Mouse (Mus musculus): Measurements from ENCODE around the gene Lrch4. TPM values are rescaled to one million over a fixed set of nuclear protein-coding genes. Genes with fewer than 3 reads are reported as not detected.

Gene Lrch4
- polyA plus RNA-seq, 1 experiment, result not detected

DNA sequence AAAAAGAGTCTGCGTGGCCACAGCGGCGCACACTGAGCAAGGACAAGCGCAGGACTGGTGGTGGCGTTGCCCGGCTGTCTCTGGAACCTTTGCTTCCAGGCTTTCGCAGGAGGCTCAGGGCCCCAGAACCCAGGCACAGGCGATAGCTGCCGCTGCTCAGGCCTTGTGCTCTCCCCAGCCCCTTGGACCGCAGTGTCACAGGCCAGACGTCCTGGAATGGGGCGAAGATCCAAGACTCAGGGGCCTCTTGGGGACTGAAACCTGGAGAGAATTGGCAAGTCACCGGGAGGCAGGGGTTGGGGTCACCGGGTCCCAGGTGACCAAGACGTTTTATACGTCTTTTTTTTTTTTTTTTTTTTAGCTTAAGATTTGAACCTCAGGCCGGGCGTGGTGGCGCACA lies 15.6 kb downstream of the Lrch4 start:
- 68% methylated on average over 19 of the region's 19 CpGs for WGBS
- H3K4me3 ChIP-seq (ENCODE audit: insufficient read depth, low read depth, low read length), result no peak overlapping the region
- H3K27ac ChIP-seq (ENCODE audit: insufficient read depth, low read depth, low read length), result no peak overlapping the region
- peaks cover 5% of the 10 kb centered on the region for H3K4me1 ChIP-seq (ENCODE audit: control insufficient read depth, insufficient read depth, low read length)
- TF ChIP-seq POLR2A (IDR thresholded peaks at IDR 0.05; ENCODE audit: insufficient read depth, low read depth, low read length) (no peak), CTCF (IDR thresholded peaks at IDR 0.05; ENCODE audit: insufficient read depth, low read depth, low read length) (no peak)

DNA sequence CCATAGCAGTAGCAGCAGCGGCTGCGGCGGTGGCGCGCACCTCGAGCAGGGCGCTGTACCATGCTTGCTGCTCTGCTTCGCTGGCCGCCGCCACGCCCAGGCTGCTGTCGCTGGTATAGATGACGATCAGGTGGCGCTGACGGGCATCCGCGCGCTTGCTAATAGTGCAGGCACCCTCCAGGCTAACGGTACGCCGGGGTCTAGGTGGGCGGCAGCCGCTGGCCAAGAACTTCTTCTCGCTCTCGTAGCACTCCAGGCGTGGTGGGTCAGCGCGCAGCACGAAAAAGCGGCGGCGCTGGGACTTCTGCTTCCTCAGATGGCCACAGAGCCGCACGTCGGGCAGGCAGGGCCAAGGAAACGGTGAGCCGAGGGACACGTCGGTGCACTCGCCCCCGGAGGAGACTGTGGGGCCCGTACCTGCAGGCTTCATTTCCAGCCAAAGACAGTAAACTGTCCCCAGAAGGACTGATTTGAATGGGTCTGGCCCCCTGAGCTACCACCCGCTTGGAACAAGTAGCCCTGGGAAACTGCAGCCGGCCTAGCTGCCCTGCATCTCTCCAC lies 16.2 kb downstream of the Lrch4 start:
- H3K27ac ChIP-seq (ENCODE audit: insufficient read depth, low read depth, low read length), result no peak overlapping the region
- peaks cover 5% of the 10 kb centered on the region for H3K4me1 ChIP-seq (ENCODE audit: control insufficient read depth, insufficient read depth, low read length)
- H3K4me3 ChIP-seq (ENCODE audit: insufficient read depth, low read depth, low read length), result peak overlapping the region; percentile 1; the same call in 1 of the 2 replicates
- WGBS, result 13% methylated on average over 44 of the region's 44 CpGs
- no peak for TF ChIP-seq POLR2A (IDR thresholded peaks at IDR 0.05; ENCODE audit: insufficient read depth, low read depth, low read length)

DNA sequence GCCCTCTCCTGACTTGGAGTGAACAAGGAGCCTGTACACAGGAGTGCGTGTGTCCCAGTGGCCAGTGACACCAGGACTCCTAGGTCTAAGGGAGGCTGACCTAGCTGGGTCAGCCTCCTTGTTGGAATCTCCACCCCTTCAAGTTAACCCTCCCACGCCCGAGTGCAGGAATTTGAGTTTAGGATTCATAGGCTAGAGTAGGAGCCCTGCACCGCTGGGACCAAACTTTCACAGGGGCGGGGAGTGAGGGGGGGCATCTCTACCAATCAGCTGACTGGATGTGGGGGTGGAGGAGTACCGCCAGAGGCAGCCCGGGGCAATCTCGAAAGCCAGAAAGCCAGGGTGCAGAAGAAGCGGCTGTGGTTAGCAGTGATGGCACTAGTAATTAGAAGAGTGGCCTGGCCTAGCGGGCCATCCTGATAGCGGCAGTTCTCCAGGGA lies 16.8 kb downstream of the Lrch4 start, which contains the start of gene Irs3:
Gene Irs3, minus strand, starts transcription at position 63 of the 440 bp plus-strand sequence.
- TF ChIP-seq CTCF (IDR thresholded peaks at IDR 0.05; ENCODE audit: insufficient read depth, low read depth, low read length), result no peak
- no peak for TF ChIP-seq POLR2A (IDR thresholded peaks at IDR 0.05; ENCODE audit: insufficient read depth, low read depth, low read length)
- 35% methylated on average over 11 of the region's 11 CpGs for WGBS
- H3K4me3 ChIP-seq (ENCODE audit: insufficient read depth, low read depth, low read length), result peak within 1 kb of the TSS; percentile 1; the same call in 1 of the 2 replicates
- peaks cover 5% of the 10 kb centered on the region for H3K4me1 ChIP-seq (ENCODE audit: control insufficient read depth, insufficient read depth, low read length)
- no peak within 1 kb of the TSS for H3K27ac ChIP-seq (ENCODE audit: insufficient read depth, low read depth, low read length)

DNA sequence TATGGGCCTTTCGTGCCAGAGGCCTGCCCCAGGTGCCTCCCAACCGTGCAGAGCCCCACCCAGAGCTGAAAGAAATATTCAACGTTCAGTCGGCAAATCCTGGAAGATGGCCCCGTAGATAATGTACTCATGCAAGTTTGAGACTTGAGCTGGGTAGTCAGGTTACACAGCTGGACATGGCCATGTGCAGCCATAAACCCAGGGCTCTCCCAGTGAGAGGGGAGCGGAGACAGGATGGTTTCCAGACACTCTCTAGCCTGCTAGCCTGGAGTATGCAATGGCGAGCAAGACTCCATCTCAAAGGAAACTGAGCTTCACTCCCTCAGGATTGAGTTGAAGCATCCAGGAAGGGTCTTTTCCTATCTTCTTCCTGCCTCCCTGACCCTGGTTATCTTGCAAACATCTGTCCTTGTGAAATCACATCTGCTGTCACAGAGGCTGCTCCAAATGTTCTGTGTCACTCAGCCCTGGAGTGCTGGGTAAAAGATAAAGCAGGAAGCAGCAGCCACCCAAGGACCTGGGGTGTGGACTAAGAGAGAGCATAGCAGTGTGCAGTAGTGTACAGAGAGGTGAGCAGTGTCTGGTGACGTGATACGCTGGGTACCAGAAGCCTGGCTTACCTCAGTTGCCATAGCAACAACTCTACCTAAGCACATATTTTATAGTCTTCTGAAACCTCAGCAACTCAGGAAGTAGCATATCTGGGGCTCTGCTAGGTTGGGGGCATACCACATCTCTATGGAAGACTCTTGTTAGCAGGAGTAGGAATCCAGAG lies 19.1 kb downstream of the Lrch4 start:
- 82% methylated on average over 9 of the region's 9 CpGs for WGBS
- TF ChIP-seq CTCF (IDR thresholded peaks at IDR 0.05; ENCODE audit: insufficient read depth, low read depth, low read length), result no peak
- TF ChIP-seq POLR2A (IDR thresholded peaks at IDR 0.05; ENCODE audit: insufficient read depth, low read depth, low read length), result no peak
- Histone ChIP-seq H3K4me1 (ENCODE audit: control insufficient read depth, insufficient read depth, low read length) (peaks cover 5% of the 10 kb centered on the region), H3K4me3 (ENCODE audit: insufficient read depth, low read depth, low read length) (no peak overlapping the region), H3K27ac (ENCODE audit: insufficient read depth, low read depth, low read length) (no peak overlapping the region)

DNA sequence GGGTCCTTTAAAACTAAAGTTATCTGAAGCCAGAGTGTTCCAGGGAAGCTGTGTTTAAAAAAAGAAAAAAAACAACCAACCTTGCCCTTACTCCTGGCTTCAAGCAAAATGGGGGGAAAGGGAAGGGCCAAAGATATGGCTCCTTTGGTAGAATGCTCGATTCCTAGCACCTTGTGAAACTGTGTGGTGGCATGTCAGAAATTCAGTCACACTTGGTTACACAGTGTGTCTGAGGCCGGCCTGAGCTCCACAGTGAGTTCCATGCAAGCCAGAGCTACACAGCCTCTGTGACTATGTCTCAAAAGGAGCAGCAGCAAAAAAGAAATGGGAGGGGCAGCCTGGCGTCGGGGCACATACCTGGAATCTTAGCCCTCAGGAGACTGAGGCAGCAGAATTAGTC lies 20.3 kb downstream of the Lrch4 start:
- WGBS, result 48% methylated on average over 4 of the region's 4 CpGs
- no peak overlapping the region for H3K4me3 ChIP-seq (ENCODE audit: insufficient read depth, low read depth, low read length)
- TF ChIP-seq CTCF (IDR thresholded peaks at IDR 0.05; ENCODE audit: insufficient read depth, low read depth, low read length) (no peak), POLR2A (IDR thresholded peaks at IDR 0.05; ENCODE audit: insufficient read depth, low read depth, low read length) (no peak)
- H3K27ac ChIP-seq (ENCODE audit: insufficient read depth, low read depth, low read length), result no peak overlapping the region
- H3K4me1 ChIP-seq (ENCODE audit: control insufficient read depth, insufficient read depth, low read length), result peaks cover 5% of the 10 kb centered on the region

DNA sequence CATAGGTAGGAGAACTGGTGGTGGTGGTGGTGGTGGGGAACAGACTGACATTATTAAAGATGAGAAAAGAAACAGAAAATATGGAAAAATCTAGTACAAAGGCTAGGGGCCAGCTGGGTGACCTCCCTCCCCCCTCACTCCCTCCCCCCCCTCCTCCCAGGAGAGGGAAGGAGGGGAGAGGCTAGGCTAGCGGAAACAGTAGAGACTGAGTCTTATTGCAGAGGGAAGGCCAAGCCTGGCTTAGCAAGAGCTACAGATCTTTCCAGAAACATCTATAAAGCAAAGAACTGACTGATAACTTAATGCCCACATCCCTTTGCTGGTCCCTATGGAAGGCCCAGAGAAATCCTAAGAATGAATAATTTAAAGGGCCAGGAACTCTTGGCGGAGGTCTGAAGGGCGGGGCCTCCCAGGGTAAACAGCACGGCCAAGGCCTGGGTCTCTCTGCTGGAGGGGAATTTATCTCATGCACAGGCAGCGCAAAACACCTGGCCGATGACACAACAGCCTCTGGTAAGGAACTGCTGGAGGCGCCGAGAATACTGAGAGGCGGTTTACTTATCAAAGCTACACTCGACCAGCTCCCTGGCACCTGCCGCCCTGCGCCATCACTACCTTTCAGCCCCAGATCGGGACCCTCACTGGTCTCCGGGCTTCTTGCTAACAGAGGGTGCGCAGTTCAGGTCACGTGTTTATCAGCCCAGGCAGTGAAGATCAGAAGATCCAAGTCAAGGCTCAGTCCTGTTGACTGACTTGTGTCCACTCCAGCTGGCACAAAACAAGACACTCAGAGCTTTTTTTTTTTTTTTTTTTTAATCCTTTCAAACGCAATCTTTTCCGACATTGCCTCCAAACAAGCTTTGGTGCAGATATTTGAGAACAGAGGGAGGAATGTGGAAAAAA lies 21.0 kb downstream of the Lrch4 start:
- no peak for TF ChIP-seq POLR2A (IDR thresholded peaks at IDR 0.05; ENCODE audit: insufficient read depth, low read depth, low read length)
- no peak for TF ChIP-seq CTCF (IDR thresholded peaks at IDR 0.05; ENCODE audit: insufficient read depth, low read depth, low read length)
- 53% methylated on average over 18 of the region's 18 CpGs for WGBS
- H3K27ac ChIP-seq (ENCODE audit: insufficient read depth, low read depth, low read length), result no peak overlapping the region
- H3K4me1 ChIP-seq (ENCODE audit: control insufficient read depth, insufficient read depth, low read length), result peaks cover 5% of the 10 kb centered on the region
- no peak overlapping the region for H3K4me3 ChIP-seq (ENCODE audit: insufficient read depth, low read depth, low read length)

DNA sequence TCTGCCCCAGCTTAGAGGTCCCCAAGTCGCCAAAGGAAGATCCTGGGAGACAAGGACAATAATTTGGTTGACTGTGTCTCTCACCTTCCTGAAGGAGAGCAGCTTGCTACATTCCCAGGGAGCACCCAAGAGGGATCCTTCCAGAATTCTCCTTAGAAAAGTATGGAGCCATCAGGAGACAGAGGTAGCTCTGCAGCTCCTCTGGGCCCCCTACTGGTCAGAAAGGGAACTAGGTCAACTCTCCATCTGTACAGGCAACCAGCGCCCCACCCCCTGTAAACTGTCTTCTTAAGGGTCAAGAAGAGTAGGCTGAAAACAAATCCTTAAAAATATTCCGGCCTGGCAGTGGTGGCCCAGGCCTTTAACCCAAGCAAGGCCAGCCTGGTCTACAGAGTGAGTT lies 23.6 kb downstream of the Lrch4 start:
- H3K4me1 ChIP-seq (ENCODE audit: control insufficient read depth, insufficient read depth, low read length), result peaks cover 2% of the 10 kb centered on the region; the same call in 1 of the 2 replicates
- H3K4me3 ChIP-seq (ENCODE audit: insufficient read depth, low read depth, low read length), result no peak overlapping the region
- WGBS, result 33% methylated on average over 3 of the region's 3 CpGs
- TF ChIP-seq POLR2A (IDR thresholded peaks at IDR 0.05; ENCODE audit: insufficient read depth, low read depth, low read length) (no peak), CTCF (IDR thresholded peaks at IDR 0.05; ENCODE audit: insufficient read depth, low read depth, low read length) (peak; percentile 49)
- no peak overlapping the region for H3K27ac ChIP-seq (ENCODE audit: insufficient read depth, low read depth, low read length)

DNA sequence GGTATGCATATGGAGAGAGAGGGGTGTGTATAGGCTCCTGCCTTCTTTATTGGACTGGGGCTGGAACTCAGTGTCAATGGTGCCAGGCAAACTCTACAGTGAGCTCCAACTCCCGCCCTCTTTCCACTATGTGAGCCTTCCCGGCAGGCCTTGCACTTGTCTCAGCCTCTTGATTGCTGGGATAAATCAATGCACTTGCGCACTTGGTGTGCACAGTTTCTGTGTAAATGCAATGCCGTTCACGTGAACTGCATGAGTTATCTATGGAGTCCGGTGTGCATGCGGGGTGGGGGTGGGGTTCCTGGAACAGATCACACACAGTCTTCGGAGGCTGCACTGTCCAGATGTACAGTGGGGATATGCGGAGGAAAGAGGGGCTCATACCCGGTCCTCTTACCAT lies 24.4 kb downstream of the Lrch4 start:
- TF ChIP-seq CTCF (IDR thresholded peaks at IDR 0.05; ENCODE audit: insufficient read depth, low read depth, low read length) (no peak), POLR2A (IDR thresholded peaks at IDR 0.05; ENCODE audit: insufficient read depth, low read depth, low read length) (no peak)
- WGBS, result 91% methylated on average over 10 of the region's 10 CpGs
- peaks cover 2% of the 10 kb centered on the region; the same call in 1 of the 2 replicates for H3K4me1 ChIP-seq (ENCODE audit: control insufficient read depth, insufficient read depth, low read length)
- H3K4me3 ChIP-seq (ENCODE audit: insufficient read depth, low read depth, low read length), result no peak overlapping the region
- no peak overlapping the region for H3K27ac ChIP-seq (ENCODE audit: insufficient read depth, low read depth, low read length)

Data from olfactory bulb, adult 2 months (tissue).